Mouse (Mus musculus) layer of hippocampus, adult 18-20 months (tissue): ENCODE measurements around the gene Cma1. TPM values are rescaled to one million over a fixed set of nuclear protein-coding genes. Genes with fewer than 3 reads are reported as not detected.
"Not testable (repeated sequence)": the region's sequence is repeated elsewhere in the genome, so short reads cannot be mapped to it uniquely, and the experiment has no call there.

ENCODE experiments used
- DNase-seq, 2 experiments: peaks; one replicate each; pipeline ENCODE4 v3.0.0; 2022; ENCODE audit warnings: low spot score in 2 of 2
- long read RNA-seq: library from polyadenylated mRNA; stranded (forward); transcript quantifications from one replicate; pipeline ENCODE4 v2.0.0, GENCODE M21; 2021
- total RNA-seq, 2 experiments: library from RNA; stranded (reverse); gene quantifications; 2 replicates each; pipeline ENCODE4 v1.2.3; 2021

The Cma1 gene
- not detected for total RNA-seq
- long read RNA-seq, result 0 reads

GRCm38 (mm10) chr14:55944575-55944974, at the start of gene Cma1:
Gene Cma1 (minus strand): TSS chr14:55944675.
- no peak for DNase-seq

GRCm38 (mm10) chr14:55987464-55987863, 43.0 kb upstream of the Cma1 start:
- DNase-seq, result not testable (repeated sequence)

GRCm38 (mm10) chr14:55963900-55964299, 19.4 kb upstream of the Cma1 start:
- DNase-seq, result not testable (repeated sequence)

- DNase-seq, result no peak
Observed at GRCm38 (mm10) chr14:55963263-55963662, 18.8 kb upstream of the Cma1 start.

- DNase-seq, result no peak
Observed at GRCm38 (mm10) chr14:55950346-55951030, 6.0 kb upstream of the Cma1 start, which contains the start of gene Cma2. Gene Cma2 (plus strand): TSS chr14:55950980.

GRCm38 (mm10) chr14:55946269-55946969, 1.9 kb upstream of the Cma1 start:
- no peak for DNase-seq

GRCm38 (mm10) chr14:55943601-55944000, 874 bp downstream of the Cma1 start:
- DNase-seq, result no peak

- no peak for DNase-seq
Observed at GRCm38 (mm10) chr14:55940070-55940800, 4.2 kb downstream of the Cma1 start.

- no peak for DNase-seq
Observed at GRCm38 (mm10) chr14:55933586-55933985, 10.9 kb downstream of the Cma1 start.

- no peak for DNase-seq
Observed at GRCm38 (mm10) chr14:55929263-55929997, 15.0 kb downstream of the Cma1 start.

- no peak for DNase-seq
Observed at GRCm38 (mm10) chr14:55926847-55927246, 17.6 kb downstream of the Cma1 start.

- DNase-seq, result no peak
Observed at GRCm38 (mm10) chr14:55922475-55923232, 21.8 kb downstream of the Cma1 start.

GRCm38 (mm10) chr14:55918240-55919082, 26.0 kb downstream of the Cma1 start:
- DNase-seq, result peak; percentile 59 to 92

GRCm38 (mm10) chr14:55913406-55913805, 31.1 kb downstream of the Cma1 start:
- no peak for DNase-seq

- no peak for DNase-seq
Observed at GRCm38 (mm10) chr14:55905518-55905917, 39.0 kb downstream of the Cma1 start.

- no peak for DNase-seq
Observed at GRCm38 (mm10) chr14:55900414-55900755, 44.1 kb downstream of the Cma1 start.

- peak; percentile 75 to 82 for DNase-seq
Observed at GRCm38 (mm10) chr14:55899701-55900413, 44.6 kb downstream of the Cma1 start, which contains the start of gene Sdr39u1. Gene Sdr39u1 (minus strand): TSS chr14:55900293.

- no peak for DNase-seq
Observed at GRCm38 (mm10) chr14:55898947-55899346, 45.5 kb downstream of the Cma1 start.

GRCm38 (mm10) chr14:55897671-55898070, 46.8 kb downstream of the Cma1 start:
- DNase-seq, result no peak
